Mouse (Mus musculus) small intestine, adult 2 months (tissue): ENCODE measurements at regions not wholly inside any gene's neighbourhood (a gene's known extent, or its start where the extent isn't known, plus 50 kb on each side); places are given as distances from the start of the nearest gene placed in this dataset.

Experiments used
- H3K27ac ChIP-seq: fragments of 200-500 bp; 2 replicates; pipeline ENCODE4 v1.5.1; 2012; ENCODE audit warnings: low read depth, low read length, control low read depth, inconsistent platforms; ENCODE audit not compliant: insufficient read depth
- H3K27me3 ChIP-seq: fragments of 200-500 bp; 2 replicates; pipeline ENCODE4 v1.6.1; 2012; ENCODE audit warnings: mild to moderate bottlenecking, moderate library complexity, low read length, inconsistent platforms; ENCODE audit not compliant: control insufficient read depth, insufficient read depth
- H3K36me3 ChIP-seq: fragments of 200-500 bp; 2 replicates; pipeline ENCODE4 v1.6.1; 2012; ENCODE audit warnings: mild to moderate bottlenecking, low read length, control low read depth, inconsistent platforms; ENCODE audit not compliant: control insufficient read depth, insufficient read depth
- H3K4me1 ChIP-seq: fragments of 200-500 bp; 2 replicates; pipeline ENCODE4 v1.6.1; 2012; ENCODE audit warnings: low read length, inconsistent platforms, mixed read lengths; ENCODE audit not compliant: control insufficient read depth, insufficient read depth, insufficient read length
- H3K4me3 ChIP-seq: fragments of 200-500 bp; 2 replicates; pipeline ENCODE4 v1.5.1; 2012; ENCODE audit warnings: low read depth, mild to moderate bottlenecking, control low read depth, inconsistent platforms, low read length, moderate library complexity
- CTCF ChIP-seq: fragments of 200-500 bp; IDR thresholded peaks from 2 replicates; pipeline ENCODE4 v1.5.1; 2012; ENCODE audit warnings: low read depth, mild to moderate bottlenecking, control low read depth, inconsistent platforms, low read length, moderate library complexity, mixed read lengths; ENCODE audit not compliant: insufficient replicate concordance, insufficient read length; ENCODE audit errors: extremely low read depth
- POLR2A ChIP-seq: fragments of 200-500 bp; IDR thresholded peaks from 2 replicates; pipeline ENCODE4 v1.6.1; 2012; ENCODE audit warnings: low read depth, mild to moderate bottlenecking, control low read depth, inconsistent platforms, low read length, moderate library complexity
- WGBS: fragments of 180-500 bp; shearing (Covaris S2); methylation state at CpG from one replicate; pipeline ENCODE4 v1.1.7; 2018; 5-methylcytosine and 5-hydroxymethylcytosine counted together

DNA sequence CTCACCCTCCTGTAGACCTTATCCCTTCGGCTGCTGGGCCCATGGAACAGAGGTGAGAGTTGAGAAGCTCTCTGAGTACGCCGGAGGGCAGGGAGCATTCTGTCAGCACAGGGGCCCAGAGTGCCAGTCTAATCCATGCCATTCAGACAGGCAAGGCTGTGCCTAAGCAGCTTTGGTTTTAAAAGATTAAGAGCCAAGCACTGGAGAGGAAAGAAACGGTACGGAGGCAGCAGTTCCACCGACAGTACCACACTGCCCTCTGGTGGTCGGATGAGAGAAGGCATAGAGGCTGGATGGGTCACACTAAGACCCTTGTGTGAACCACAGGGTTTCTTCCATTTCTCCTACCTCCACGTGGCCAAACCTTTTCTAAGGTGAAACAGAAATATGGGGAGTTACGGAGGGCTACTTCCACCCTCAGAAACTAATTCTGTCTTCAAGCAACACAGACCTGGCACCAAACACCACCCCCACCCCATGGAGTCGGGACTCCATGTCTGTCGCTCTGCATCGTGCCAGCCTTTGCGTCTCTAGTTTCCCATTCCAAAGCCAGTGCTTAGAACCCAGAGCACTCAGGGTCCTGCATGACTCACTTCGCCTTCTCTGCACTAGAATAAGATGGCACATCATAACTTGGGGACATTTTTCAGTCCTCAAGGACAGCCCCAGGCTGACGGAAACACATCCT lies 297.9 kb downstream of the Tns1 start:
- Histone ChIP-seq H3K4me3 (no peak overlapping the region), H3K36me3 (no peaks in the 10 kb centered on the region), H3K27me3 (no peaks in the 10 kb centered on the region), H3K4me1 (no peaks in the 10 kb centered on the region; the same call in 1 of the 2 replicates), H3K27ac (no peak overlapping the region)
- TF ChIP-seq CTCF (peak; percentile 90; the same call in 1 of the 2 replicates), POLR2A (no peak)
- 38% methylated on average over 15 of the region's 15 CpGs for WGBS

DNA sequence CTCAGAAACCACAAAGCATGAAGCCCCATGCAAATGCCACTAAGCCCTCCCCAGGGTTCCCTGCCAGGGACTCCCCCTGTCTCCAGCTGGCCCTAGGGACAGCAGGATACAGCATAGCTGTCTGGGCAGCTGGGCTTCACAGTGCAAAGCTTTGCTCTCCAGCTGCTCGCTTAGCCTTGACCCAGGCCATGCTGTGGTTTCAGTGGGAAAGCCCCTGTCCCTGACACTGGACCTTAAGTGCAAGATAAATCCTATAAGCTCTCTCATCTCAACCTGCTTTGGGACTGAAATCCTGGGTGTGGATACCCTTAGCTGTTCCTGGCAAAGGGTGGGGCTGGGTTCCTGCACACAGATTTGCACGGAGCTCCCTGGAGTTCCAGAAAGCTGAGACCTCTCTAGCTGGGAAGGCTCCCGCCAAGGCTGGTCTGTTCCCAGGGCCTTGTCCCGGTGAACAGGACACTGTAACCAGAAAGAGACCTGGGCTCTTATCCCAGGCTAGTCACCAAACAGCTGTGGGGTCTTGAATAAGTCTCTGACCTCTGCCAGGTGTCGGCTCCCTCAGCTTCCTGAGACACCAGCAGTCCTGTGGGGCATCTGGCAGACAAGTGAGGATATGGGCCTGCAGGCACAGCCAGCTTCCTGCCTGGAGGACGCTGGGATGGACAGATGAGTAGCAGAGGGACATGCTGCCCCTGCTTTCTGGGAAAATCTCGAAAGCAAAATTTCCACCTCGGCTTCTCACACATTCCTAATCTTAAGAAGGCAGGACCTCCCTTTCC lies 299.7 kb downstream of the Tns1 start:
- 67% methylated on average over 8 of the region's 8 CpGs for WGBS

DNA sequence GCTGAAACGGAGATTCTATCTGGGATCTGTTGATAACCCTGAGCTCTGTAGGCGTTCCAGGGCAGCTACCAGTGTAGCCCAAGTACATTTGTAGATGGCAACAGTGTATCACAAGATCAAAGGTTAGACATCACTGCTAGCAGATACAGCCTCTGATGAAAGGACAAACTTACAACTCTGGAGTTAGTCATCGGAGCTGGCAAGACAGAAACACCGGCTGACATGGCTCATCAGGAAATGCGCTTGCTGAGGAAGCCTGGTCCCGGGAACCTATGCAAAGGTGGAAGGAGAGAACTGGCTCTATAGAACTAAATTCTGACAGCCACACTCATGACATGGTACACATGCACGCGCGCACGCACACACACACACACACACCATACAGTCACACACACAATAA lies 300.5 kb downstream of the Tns1 start:
- WGBS: 76% methylated on average over 10 of the region's 10 CpGs
- H3K4me1 ChIP-seq: no peaks in the 10 kb centered on the region; the same call in 1 of the 2 replicates
- no peaks in the 10 kb centered on the region for H3K27me3 ChIP-seq
- H3K36me3 ChIP-seq: no peaks in the 10 kb centered on the region
- H3K27ac ChIP-seq: no peak overlapping the region
- TF ChIP-seq CTCF (no peak), POLR2A (no peak)
- H3K4me3 ChIP-seq: no peak overlapping the region

More for the DNA sequence above, 299.7 kb downstream of the Tns1 start:
- Histone ChIP-seq H3K36me3 (no peaks in the 10 kb centered on the region), H3K27ac (no peak overlapping the region), H3K4me1 (no peaks in the 10 kb centered on the region; the same call in 1 of the 2 replicates), H3K27me3 (no peaks in the 10 kb centered on the region), H3K4me3 (no peak overlapping the region)
- TF ChIP-seq CTCF (no peak), POLR2A (no peak)

DNA sequence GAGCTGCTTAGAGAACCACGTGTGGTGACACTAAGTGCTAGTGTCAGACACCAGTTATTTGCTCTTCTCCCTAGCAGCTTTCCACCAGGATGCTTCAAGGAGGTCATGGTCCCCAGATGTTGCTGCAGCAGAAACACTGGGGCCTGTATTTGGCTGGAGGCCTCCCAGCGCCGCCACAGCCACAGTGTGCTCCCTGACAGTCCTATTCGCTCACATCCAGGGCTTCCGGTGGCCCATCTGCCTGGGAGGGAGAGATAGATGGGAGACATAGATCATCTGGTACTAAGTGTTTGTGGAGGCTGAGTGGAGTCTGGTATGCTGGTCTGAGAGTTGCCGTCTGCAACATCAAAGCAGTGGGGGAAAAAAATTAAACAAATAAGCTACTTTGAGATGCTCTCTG lies 301.6 kb downstream of the Tns1 start:
- Histone ChIP-seq H3K27ac (no peak overlapping the region), H3K4me3 (no peak overlapping the region), H3K27me3 (no peaks in the 10 kb centered on the region), H3K36me3 (no peaks in the 10 kb centered on the region), H3K4me1 (no peaks in the 10 kb centered on the region; the same call in 1 of the 2 replicates)
- WGBS: 72% methylated on average over 6 of the region's 6 CpGs
- TF ChIP-seq POLR2A (no peak), CTCF (no peak)

DNA sequence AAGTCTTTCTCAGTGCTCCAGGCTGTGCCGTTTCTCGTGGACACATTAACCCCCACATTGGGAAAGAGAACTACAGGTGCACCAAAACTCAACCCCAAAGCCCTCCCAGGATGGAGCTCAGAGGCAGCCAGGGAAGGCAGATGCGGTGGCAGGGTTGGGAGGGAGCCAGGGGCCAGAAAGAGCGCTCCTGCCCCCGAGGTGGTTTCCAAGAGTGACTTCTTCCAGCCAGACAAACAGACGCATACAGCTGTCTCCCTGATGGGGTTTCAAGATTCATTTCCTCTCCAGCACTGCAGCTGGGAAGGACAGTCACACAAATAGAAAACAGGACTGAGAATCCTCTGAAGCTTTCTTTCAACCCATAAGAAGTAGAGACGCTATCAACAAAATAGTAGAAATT lies 303.5 kb downstream of the Tns1 start:
- H3K27ac ChIP-seq: no peak overlapping the region
- TF ChIP-seq CTCF (no peak), POLR2A (no peak)
- H3K4me1 ChIP-seq: no peaks in the 10 kb centered on the region; the same call in 1 of the 2 replicates
- no peaks in the 10 kb centered on the region for H3K36me3 ChIP-seq
- no peak overlapping the region for H3K4me3 ChIP-seq
- 68% methylated on average over 7 of the region's 7 CpGs for WGBS
- H3K27me3 ChIP-seq: no peaks in the 10 kb centered on the region

DNA sequence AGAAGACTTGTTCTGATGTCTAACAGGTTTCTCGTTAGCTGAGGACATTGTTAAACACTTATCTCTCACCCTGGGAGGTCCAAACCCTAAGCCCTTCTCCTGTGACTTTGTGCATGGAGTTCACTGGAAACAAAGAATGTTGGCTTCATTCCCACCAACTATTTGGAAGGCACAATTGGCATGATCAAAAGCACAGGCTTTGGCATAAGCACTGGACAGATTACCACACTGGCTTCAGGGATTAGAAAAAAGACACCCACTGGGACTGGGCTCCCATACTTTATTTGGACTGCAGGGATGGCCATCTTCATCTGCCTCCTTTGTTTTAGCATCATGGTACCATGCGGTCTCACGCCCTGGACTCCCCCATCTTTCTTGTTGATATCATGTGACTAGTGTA lies 317.0 kb downstream of the Tns1 start:
- Histone ChIP-seq H3K27ac (no peak overlapping the region), H3K4me1 (no peaks in the 10 kb centered on the region), H3K36me3 (no peaks in the 10 kb centered on the region), H3K27me3 (no peaks in the 10 kb centered on the region), H3K4me3 (no peak overlapping the region)
- TF ChIP-seq CTCF (no peak), POLR2A (no peak)
- WGBS: 75% methylated on average over 3 of the region's 3 CpGs

DNA sequence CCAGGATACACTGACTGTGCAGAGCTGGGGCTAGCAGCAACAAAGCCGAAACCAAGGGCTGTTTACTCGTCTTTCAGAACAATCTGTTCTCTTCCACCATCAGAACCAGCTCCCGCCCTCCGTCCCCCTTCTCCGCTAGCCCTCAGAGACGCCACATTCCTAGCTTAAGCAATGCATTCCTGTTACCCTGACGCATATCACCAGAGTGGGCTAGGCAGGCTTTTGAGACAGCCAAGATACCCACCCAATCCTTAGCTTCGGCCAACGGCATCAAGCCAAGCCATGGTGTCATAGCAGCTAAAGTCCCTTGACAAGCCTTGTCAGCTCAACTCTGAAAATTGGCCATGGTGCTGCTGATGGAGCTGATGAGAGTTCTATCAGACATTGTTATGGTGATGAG lies 319.1 kb downstream of the Tns1 start:
- no peak overlapping the region for H3K27ac ChIP-seq
- TF ChIP-seq POLR2A (no peak), CTCF (no peak)
- H3K27me3 ChIP-seq: no peaks in the 10 kb centered on the region
- no peak overlapping the region for H3K4me3 ChIP-seq
- H3K36me3 ChIP-seq: no peaks in the 10 kb centered on the region
- 80% methylated on average over 9 of the region's 9 CpGs for WGBS
- no peaks in the 10 kb centered on the region for H3K4me1 ChIP-seq
